Mouse (Mus musculus) MEL (cell line): Measurements from ENCODE around the gene Rnf212b.

Experiments used
- CTCF ChIP-seq, 3 experiments: IDR thresholded peaks in 2 of 3; conservative IDR thresholded peaks in 1 of 3; 2 replicates each; pipeline ENCODE4 v1.5.1; 2011 to 2012; ENCODE audit warnings: low read length in 3 of 3, low read depth in 2 of 3, mild to moderate bottlenecking in 2 of 3, improper control_type of control experiment in 1 of 3, inconsistent platforms in 1 of 3, mixed read lengths in 1 of 3, moderate library complexity in 1 of 3; ENCODE audit not compliant: control insufficient read depth in 1 of 3, insufficient read depth in 1 of 3, poor library complexity in 1 of 3, severe bottlenecking in 1 of 3
- GATA1 ChIP-seq: IDR thresholded peaks from 2 replicates; pipeline ENCODE4 v1.6.1; 2011; ENCODE audit warnings: low read depth, low read length, improper control_type of control experiment
- JUND ChIP-seq: IDR thresholded peaks from 2 replicates; pipeline ENCODE4 v1.6.1; 2011; ENCODE audit warnings: low read depth, mild to moderate bottlenecking, improper control_type of control experiment, low read length
- MAX ChIP-seq: IDR thresholded peaks from 2 replicates; pipeline ENCODE4 v1.6.1; 2011; ENCODE audit warnings: low read length, improper control_type of control experiment
- POLR2A ChIP-seq, 2 experiments: IDR thresholded peaks; 2 replicates each; pipeline ENCODE4 v1.6.1; 2011 to 2012; ENCODE audit warnings: low read length in 2 of 2, mild to moderate bottlenecking in 2 of 2, control low read depth in 1 of 2, improper control_type of control experiment in 1 of 2, low read depth in 1 of 2, moderate library complexity in 1 of 2; ENCODE audit not compliant: control insufficient read depth in 1 of 2, insufficient read depth in 1 of 2, poor library complexity in 1 of 2
- POLR2AphosphoS2 ChIP-seq: IDR thresholded peaks from 2 replicates; pipeline ENCODE4 v1.6.1; 2011; ENCODE audit warnings: low read length, improper control_type of control experiment
- TAL1 ChIP-seq: IDR thresholded peaks from 2 replicates; pipeline ENCODE4 v1.6.1; 2012; ENCODE audit warnings: mild to moderate bottlenecking, inconsistent platforms, low read length, moderate library complexity, mixed read lengths
- TBP ChIP-seq: IDR thresholded peaks from 2 replicates; pipeline ENCODE4 v1.8.0; 2011; ENCODE audit warnings: low read depth, low read length, improper control_type of control experiment
- UBTF ChIP-seq: IDR thresholded peaks from 2 replicates; pipeline ENCODE4 v1.6.1; 2012; ENCODE audit warnings: low read depth, mild to moderate bottlenecking, inconsistent platforms, low read length, improper control_type of control experiment, moderate library complexity, borderline replicate concordance; ENCODE audit not compliant: insufficient read depth
- USF2 ChIP-seq, 2 experiments: IDR thresholded peaks; 2 replicates each; pipeline ENCODE4 v1.6.1; 2011 to 2012; ENCODE audit warnings: improper control_type of control experiment in 2 of 2, low read length in 2 of 2, borderline replicate concordance in 1 of 2, inconsistent platforms in 1 of 2, low read depth in 1 of 2, mild to moderate bottlenecking in 1 of 2; ENCODE audit not compliant: insufficient read depth in 1 of 2
- ZKSCAN1 ChIP-seq: IDR thresholded peaks from 2 replicates; pipeline ENCODE4 v1.6.1; 2012; ENCODE audit warnings: low read depth, mild to moderate bottlenecking, inconsistent platforms, low read length, improper control_type of control experiment, moderate library complexity

DNA sequence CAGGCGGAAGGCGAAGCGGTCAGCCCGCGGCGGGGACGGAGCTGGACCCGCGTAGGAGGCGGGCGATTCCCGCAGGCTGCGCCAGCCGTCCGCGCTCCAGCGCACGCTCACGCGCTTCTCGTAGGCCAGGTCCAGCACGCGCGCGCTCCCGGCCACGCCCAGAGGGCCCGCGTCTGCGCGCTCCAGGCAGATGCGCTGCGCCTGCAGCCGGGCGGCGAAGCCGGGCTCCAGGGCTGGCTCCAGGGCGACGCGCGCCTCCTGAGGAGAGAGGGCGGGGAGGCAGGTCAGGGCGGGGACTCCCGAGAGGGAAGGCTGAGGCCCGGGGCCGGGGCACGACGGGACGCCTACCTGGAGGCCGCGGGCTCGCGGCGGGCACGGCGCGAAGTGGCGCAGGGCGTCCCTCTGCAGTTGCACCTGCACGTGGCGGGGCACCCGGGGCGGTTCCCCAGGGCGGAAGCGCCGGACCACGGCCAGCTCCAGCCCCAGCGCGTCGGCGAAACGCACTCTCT, 62.7 kb downstream of the Rnf212b start:
- no peak for TF ChIP-seq CTCF (IDR thresholded peaks at IDR 0.05 in 2 of 3, conservative IDR thresholded peaks at IDR 0.05 in 1 of 3; ENCODE audit: control insufficient read depth in 1 of 3, insufficient read depth in 1 of 3, low read depth in 2 of 3, low read length in 3 of 3, poor library complexity in 1 of 3, severe bottlenecking in 1 of 3)
- peak; percentile 90; the same call in 1 of the 2 replicates for TF ChIP-seq UBTF
- peak; percentile 55 to 77; a peak in 3 of 4 replicates for TF ChIP-seq POLR2A (IDR thresholded peaks at IDR 0.05; ENCODE audit: control insufficient read depth in 1 of 2, insufficient read depth in 1 of 2, low read depth in 1 of 2, low read length in 2 of 2, poor library complexity in 1 of 2)
- no peak for TF ChIP-seq USF2 (IDR thresholded peaks at IDR 0.05; ENCODE audit: borderline replicate concordance in 1 of 2, insufficient read depth in 1 of 2, low read depth in 1 of 2, low read length in 2 of 2)
- 0 out of 2 replicates have a peak, but pooled peaks have one; percentile 5 for TF ChIP-seq TBP
- no peak for TF ChIP-seq GATA1
- TF ChIP-seq MAX, result peak; percentile 69
- no peak for TF ChIP-seq TAL1
- peak; percentile 50; the same call in 1 of the 2 replicates for TF ChIP-seq POLR2AphosphoS2
- no peak for TF ChIP-seq JUND
- TF ChIP-seq ZKSCAN1, result no peak
